Mouse (Mus musculus): ENCODE measurements at regions not wholly inside any gene's neighbourhood (a gene's known extent, or its start where the extent isn't known, plus 50 kb on each side); places are given as distances from the start of the nearest gene placed in this dataset.

DNA sequence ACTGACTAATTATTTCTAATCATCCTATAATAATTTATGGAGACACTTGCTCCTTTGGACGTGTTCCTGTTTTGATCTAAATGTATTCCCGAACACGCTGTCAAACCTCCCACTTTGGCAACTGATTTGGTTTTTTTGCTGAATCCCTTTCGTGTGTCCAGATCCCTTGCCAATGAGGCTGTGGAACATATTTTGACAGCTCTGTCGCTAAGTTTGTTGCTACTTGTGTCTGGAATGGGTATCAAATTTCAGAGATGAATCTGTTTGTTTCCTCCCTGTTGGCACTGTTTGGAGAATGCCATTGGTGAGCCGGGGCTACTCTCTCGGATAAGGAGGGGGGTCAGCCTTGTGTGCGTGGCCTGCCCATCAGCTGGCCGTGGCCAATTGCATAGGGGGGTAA is 277.2 kb upstream of the Tshz3 start:
- no peak for DNase-seq

DNA sequence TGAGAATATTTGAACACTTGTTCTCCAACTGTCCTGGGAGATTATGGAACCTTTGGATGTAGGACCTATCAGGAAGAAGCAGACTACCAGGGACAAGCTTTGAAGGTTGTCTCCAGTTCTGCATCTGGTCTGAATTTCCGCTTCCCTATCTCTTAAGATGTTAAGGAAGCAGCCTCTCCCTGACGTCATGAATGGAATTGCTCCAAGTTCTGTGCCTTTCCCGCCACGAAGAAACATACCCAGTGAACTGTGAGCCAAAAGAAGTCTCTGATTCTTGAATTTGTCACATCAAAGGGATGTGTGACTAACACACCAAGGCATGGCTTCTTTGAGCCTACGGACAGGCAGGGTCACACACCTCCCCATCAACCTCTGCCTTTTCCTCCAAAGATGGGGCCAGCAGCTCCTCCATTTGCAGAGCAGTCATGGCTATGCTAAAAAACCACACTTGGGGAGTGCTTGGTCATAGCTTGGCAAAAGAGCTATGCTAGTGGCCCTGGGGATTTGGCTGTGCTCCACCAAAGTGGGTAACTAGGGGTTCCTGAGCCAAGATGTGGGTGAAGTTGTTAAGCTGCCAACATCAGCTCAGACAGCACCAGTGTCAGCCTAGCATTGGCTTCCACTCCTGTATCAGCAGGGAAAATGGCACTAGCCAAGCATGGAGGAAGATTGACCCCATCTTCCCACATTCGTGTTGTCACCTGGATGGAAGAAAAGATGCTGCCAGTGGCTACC is 248.6 kb upstream of the Tshz3 start:
- no peak for DNase-seq

DNA sequence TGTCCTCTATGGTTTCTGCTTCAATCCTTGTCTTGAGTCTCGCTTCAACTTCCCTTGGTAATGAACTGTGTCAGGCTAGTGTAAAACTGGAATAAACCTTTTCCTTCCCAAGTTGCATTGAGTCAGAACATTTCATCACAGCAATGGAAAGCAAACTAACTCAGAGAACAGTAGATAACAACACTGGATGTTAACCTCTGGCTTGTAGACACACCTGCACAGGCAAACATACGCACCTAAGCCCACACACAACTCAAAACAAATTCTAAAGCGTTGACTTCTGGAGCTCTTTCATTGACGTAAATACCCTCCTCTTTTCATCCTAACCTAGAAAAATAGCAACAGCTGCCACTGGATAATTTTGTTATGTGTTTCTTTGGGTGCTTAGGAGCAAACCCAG is 244.1 kb upstream of the Tshz3 start:
- DNase-seq: no peak

DNA sequence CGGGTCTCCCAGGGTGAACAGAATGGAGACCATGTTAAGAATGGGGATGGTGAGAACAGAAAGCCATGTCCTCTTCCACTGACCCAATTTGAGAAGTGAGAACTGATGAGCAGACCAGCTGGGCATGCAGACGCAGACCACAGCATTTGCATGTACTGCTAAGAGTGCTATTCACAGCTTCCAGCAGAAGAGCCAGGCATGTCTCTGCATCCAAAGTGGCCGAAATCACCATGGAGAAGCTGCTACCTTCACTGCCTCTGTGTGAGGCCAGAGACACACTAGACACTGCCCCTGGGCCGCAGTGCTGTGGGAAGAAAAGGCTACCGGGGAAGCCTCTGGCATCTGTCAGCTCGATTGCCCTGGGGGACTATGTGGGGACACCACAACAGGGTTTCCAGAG is 241.8 kb upstream of the Tshz3 start:
- DNase-seq: no peak

DNA sequence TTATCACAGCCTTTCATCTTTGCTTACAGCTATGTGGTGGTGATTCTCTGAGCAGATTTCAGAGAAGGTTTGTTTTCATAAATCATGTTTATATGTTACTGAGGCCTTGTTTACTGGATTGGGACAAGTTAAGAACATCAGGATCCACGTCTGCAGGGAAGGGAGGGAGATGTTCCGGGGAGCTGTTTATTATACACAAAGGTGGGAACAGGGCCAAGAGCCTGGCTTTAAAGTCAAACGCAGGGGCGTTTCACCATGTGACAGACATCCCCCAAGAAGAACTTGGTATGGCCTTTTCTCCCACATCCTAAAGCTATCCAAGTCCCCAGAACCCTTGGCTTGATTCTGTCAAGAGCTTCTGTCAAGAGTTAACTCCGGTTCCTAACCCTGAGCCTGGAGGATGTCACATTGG is 235.5 kb upstream of the Tshz3 start:
- DNase-seq: no peak

DNA sequence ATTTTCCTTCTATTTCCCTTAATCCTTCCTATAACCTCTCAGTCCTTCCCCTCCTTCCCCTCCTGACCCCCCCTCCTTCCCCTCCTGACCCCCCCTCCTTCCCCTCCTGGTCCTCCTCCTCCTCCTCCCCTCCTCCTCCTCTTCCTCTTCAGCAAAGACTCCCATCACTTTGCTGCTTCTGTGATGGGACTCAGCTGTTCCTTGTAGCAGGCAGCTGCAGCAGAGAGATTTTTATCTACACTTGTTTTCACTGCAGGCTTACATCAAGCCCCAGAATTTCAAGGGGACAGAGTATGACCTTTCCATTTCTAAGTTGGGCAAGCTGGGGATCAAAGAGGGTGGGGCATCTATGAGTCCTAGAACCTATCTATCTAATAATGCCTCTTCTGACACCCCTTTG is 228.5 kb upstream of the Tshz3 start:
- no peak for DNase-seq

DNA sequence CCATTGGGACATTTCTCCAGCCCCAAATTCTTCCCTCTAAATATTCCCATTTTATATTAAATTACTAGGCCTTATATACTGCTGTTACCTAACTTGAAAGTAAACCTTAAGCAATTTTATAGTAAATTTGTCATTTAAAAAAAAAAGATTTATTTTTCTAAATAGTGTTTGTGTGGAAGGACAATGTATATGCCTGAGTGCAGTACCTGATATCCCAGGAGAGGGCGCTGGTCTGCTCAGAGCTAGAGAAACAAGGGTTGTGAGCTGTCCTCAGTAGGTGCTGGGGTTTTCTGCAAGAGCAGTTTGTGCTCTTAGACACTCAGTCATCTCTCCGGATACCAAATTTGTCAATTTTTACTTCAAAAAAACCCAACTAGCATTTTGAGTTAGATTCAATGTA is 224.4 kb upstream of the Tshz3 start:
- no peak for DNase-seq

DNA sequence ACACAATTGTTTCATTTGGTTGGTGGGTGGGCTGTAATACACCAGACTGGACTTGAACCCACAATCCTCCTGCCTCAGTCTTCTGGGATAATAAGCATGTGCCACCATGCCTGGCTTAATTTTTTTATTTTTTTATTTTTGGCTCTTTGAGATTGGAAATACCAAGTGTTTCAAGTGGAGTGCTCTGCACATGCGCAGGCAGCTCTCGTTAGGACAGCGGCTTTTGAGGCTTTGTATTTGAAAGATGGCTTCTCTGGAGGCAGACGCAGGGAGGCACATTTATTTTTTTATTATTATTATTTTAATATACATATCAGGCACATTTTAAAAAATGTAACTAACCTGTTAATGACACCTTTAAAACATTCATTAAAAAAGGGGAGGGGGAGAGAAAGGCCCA is 221.5 kb upstream of the Tshz3 start:
- no peak for DNase-seq

DNA sequence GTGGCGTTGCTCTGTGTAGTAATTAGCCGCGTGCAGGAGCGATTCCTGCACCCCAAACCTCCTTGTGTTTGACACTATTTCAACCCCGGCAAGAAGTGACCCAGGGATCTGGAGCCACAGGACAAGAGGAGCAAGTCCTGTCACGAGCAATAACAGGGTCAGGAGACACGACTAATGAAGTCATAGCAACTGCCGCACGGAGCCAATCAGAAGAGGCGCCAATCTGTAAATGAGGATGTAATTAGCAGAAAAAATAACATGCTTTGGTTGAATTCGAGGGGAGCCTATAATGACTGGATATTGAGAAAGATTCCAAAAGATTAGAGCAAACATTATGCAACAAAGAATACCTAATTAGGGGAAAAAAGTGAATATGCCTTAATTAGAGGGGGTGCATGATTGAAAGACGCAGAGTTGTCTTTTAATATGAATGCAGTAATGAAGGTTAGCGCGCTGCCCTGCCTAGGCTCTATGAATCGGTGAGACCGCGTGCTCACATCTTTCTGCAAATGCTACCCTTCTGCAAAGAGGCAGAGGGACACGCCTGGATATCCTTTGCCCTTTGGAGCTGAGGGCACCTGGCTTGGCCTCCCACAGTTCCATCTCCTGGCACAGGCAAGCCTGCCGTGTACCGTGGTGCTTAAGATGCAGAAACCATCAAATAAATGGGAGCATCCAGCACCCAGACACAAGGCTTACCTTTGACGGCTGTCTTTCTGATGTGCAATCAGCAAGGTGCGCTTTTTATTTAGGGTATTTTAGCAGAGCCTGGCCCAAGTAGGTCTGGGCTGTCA is 220.9 kb upstream of the Tshz3 start:
- peak; percentile 9 for DNase-seq

DNA sequence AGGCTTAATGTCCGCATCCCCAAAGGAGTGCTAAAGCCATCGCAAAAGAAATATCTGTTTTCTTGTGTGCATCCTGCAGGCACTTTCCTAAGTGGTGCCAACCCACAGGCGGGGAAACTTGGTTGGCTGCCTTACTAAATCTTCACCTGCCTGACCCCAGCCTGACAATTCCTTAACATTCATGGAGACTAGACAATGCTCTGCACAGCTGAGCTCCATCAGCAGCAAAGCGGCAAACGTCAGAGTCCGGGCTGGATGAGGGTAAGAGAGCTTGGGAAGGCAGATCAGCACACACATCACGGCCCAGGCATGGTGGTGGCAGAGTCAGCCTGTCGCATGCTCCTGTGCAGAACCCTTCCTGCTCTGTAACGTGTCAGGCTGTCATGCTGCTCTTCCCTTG is 209.8 kb upstream of the Tshz3 start:
- no peak for DNase-seq

DNA sequence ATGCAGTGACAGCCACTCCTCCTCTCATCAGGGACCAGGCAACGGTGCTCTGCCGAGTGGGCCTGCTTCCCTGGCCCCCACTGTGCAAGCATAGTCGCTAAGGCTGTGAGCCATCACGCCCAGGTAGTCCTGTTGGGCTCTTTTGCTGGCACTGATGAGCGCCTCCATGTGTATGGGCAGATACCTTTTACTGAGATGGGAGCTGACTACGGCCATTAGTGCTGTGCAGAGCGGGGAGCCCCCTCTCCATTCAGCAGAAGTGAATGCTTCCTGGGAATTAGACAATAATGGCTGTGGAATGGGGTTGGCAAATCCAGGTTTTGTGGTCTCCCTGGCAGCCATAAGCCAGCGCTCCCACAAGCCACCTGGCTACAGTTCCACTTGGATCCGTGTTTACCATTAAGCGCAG is 206.7 kb upstream of the Tshz3 start:
- DNase-seq: no peak

DNA sequence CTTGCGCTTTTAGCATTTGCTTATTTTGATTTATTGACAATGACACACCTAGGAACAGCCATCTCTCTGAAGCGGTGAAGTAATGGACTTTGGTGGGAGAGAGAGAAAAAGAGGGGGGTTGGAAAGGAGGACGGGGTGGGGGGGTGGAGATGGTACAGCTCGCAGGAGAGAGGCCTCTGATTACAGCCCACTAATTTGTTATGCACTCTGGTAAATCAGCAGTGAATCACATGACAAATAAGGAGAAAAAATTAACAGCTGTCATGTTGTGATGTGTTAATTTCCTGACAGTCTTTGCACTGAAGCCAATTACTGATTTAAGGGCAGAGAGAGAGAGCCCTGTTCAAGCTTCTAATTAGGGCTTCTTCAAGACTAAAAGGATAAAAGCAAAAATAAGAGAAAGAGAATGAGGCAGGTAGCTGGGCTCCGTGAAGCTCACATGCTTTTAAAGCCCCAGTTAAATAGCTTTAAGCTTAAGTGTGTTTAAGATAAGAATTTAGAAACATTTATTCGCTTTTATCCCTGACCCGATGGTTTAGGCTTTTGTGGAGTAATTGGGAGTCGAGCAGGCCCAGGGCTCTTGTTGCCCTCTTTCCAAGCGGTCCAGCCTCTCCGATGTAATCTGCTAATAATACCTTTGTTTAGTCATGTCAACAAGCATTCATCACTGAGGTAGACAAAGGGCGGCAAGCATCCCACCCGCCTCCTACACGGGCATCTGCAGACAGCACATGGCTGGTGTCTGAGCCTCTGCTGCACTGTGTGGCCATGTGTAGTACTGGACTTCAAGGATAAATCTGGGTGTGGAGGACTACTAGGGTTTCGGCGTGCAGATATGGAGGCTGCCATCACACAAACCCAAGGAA is 193.7 kb upstream of the Tshz3 start:
- DNase-seq: no peak

DNA sequence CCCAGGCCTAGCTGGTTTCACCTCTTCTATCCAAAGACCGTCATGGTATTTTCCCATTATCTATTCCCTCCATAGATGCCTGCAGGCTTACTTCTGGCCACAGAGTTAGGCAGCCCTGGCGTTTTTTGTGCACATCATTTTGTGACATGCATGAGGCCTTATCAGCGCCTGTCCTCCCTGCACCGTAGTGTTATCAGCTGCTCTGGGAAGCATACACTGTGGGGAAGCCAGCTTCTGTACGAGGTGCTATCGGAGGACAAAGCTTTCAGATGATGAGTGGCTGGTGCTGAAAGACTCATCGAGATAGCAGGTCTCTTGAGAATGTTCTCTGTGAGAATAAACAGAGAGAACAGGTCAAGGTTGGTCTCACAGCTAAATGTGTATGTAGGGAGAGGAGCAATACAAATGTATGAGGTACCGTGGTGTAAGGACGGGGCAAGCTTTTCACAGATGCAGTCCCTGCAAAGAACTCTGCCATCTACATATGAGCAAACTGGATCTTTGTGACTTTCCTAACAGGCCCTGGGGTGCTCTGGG is 190.0 kb upstream of the Tshz3 start:
- no peak for DNase-seq

DNA sequence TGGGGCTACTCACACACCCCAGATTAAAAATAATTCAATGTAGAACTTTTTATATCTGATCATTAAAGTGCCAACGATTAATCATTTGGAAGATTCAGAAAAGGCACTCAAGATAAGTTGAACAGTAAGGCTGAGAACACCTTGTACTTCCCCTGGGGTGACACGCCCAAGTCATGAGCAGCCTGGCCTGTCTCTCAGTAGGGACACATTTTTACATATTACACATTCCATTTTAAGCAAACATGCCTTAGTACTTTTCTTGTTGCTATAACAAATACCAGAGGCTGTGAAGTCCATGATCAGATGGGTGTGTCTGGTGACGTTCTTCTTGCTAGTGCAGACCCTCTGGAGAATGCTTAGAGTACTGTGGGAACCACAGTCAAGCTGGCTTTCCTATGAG is 184.2 kb upstream of the Tshz3 start:
- no peak for DNase-seq

DNA sequence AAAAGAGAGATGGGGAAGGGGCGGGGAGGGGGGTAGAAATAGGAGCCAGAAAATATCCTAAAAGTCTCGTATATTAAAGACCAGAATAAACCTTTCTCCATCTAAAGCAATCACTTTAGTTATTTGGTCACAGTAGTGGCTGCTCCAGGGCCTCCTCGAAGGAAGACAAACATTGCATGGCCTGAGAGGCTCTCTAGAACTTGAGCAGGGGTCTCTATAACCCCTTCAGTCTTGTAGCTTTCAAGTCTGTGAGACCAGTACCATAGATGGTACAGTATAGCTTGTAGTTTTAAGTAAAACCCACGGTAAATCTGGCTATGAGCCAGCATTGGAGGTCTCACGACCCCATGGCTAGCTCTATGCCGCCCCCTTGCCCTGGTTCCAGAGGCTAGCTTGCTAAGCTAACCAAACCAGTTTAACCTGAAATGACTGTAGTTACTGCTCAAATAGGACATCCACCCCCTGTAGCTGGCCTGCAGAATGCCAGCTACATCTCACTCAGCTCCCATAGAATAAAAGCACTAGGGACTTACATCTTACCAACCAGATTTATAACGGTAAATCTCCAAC is 181.7 kb upstream of the Tshz3 start:
- no peak for DNase-seq

DNA sequence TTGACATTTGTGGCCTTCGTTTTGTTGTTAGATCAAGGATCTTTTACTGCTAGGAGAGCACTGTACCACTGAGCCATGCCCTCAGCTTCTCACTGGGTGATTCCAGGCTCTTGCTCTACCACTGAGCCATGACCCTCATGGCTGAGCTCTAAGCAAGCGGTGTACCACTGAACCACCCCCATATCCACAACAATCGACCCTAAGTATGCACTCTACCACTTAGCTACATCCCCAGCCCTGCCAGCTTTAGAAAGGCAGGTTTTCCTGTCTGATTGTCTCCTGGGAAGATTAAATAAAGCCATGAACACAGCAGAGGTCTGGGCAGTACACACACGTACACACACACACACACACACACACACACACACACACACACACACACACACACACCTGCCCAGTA is 178.9 kb upstream of the Tshz3 start:
- DNase-seq: no peak

DNA sequence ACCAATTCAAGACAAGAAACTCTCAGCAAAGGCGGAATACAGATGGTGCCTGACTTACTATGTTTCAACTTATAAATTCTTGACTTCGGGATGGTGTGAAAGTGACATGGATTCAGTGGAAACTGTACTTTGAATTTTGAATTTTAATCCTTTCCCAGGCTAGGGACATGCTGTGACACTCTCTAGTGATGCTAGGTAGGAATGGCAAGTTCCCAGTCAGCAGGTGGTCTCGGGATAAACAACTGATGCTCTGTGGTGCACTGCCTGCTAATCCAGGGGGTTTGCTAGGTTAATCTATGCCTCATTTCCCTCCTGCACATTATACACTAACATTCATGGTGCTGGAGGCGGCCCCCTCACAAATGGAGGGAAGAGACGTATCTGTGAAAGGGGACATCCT is 175.0 kb upstream of the Tshz3 start:
- no peak for DNase-seq

DNA sequence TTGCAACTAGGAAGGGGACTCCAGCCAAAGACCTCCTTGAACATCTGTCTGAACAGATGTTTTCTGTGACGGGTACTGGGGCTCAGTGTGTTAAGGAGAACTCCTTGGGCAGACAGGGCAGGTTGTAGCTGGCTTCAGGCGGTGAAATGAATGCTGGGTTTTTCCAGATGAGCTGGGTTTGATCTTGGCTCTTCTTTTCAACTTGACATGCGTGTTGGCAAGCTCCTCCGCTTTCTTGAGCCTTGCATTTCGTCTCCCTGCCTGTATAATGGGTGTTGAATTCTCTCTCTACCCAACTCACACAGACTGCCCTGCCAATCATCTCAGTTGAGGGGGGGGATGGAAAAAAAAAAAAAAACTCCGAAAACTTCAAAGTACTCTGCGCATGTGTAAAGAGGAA is 171.8 kb upstream of the Tshz3 start:
- DNase-seq: no peak

DNA sequence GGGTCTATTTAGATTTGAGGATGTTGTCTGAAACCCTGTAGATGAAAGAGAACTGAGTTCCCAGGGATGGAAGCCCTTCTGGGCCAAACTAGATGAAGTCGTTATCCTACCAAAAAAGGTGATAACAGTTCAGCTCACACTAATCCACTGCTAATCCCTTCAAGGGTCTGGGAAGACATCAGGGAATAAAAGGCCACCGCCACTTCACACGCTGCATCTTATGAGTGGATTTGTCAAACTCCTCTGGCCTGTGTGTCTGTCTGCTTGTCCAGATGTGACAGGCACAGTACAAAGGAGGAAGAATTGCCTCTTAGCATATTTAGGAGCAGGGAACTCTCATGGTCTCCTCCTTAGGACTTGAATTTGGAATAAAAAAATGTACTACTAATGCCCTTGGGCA is 171.2 kb upstream of the Tshz3 start:
- DNase-seq: no peak

DNA sequence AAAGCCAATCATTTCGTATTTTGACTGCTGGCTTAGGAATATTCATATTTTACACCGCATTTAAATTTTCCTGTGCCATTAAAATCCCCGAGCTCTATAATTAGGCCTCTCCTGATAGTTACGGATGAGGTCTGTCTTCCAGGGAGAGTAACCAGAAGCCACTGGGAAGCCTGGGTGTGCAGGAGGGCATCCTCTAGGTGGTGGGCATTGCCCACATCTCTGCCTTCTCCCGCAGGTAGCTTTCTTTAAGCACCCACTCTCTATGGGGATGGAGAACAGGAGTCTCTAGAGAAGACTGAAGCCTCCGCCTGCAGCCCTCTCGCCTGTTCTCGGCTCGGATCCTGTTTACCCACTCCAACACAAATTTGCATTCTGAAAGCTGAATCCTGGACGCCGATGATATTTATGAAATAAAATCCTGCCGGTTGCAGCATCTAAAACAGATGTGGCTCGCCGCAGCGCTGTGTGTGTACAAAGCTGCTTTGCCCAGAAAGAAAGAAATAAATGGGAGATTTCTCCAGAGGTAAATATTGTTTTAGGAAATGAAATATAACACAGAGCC is 168.3 kb upstream of the Tshz3 start:
- no peak for DNase-seq

DNA sequence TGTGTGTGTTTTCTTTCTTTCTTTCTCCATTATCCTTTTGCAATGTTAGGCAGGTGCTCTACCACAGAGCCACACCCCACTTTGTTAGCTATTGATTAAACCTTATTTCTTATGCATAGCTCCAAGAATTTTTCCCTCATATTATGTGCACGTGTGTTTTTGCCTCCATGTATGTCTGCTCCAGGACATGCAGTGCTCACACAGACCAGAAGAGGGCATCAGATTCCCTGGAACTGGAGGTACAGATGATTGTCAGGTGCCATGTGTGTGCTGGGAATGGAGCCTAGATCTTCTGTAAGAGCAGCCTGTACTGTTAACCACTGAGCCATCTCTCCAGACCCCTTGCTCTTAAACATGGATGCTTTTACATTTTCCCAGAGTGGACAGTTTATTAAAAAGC is 166.4 kb upstream of the Tshz3 start:
- no peak for DNase-seq

DNA sequence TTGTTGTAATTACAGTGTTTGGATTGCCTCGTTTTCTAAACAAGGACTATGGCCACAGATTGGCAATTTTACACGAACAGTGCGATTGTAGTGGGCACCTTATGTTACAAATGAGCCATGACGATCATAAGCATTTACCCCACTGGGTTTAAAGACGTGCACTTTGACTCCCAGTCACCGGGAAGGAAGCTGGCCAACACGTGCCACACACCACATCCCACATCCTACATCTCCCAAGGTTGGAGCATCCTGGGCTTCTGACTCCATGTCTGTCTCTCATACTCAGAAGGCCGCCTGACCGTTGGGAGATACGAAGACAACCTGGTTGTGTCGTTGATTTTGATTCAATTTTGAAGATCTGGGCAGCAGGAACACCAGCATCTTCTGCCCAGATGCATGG is 159.8 kb upstream of the Tshz3 start:
- no peak for DNase-seq

DNA sequence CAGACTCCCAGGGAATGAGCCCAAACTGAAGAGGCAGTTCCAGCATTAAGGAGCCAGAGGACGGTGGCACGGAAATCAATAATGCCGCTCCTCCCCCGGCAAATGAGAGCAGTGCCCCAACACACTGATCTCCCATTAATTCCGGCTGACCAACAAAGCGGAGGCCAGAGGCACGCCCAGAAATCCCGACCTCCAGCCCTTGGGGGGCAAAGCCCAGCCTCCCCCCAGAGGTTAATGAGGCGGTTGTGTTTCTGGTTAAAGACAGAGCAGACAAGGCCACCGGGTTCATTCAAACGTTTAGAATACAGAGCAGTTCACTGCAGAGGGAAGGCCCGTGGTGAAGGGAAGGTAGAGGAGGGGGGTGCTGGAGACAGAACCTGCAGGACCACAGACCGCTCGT is 149.9 kb upstream of the Tshz3 start:
- no peak for DNase-seq
